Mouse (Mus musculus) hindbrain, embryonic 11.5 days (tissue): ENCODE measurements around the gene Ablim1. TPM values are rescaled to one million over a fixed set of nuclear protein-coding genes. Genes with fewer than 3 reads are reported as not detected.

Experiments used
- ATAC-seq: fragments of 200-750 bp; cut with Nextera tagmentation; 2 replicates; pipeline ENCODE4 v1.8.0; 2017; ENCODE audit warnings: mild to moderate bottlenecking, moderate TSS enrichment, moderate library complexity; ENCODE audit not compliant: low FRiP score
- DNase-seq: peaks from one replicate; pipeline ENCODE4 v3.0.0-alpha.2; 2015; ENCODE audit warnings: low spot score
- H3K27ac ChIP-seq: fragments of 300-500 bp; sonication (generic); 2 replicates; pipeline ENCODE4 v1.5.1; 2014; ENCODE audit warnings: mild to moderate bottlenecking, low read depth, low read length
- H3K27me3 ChIP-seq: fragments of 300-500 bp; sonication (generic); 2 replicates; pipeline ENCODE4 v1.6.1; 2014; ENCODE audit warnings: mild to moderate bottlenecking, low read length, moderate library complexity, mixed read lengths; ENCODE audit not compliant: control insufficient read depth, insufficient read depth
- H3K36me3 ChIP-seq: fragments of 300-500 bp; sonication (generic); 2 replicates; pipeline ENCODE4 v1.6.1; 2014; ENCODE audit warnings: mild to moderate bottlenecking, low read length, moderate library complexity, mixed read lengths; ENCODE audit not compliant: control insufficient read depth, insufficient read depth
- H3K4me1 ChIP-seq: fragments of 300-500 bp; sonication (generic); replicated peaks from 2 replicates; pipeline ENCODE4 v1.6.1; 2014; ENCODE audit warnings: low read length, mixed read lengths; ENCODE audit not compliant: control insufficient read depth, insufficient read depth
- H3K4me2 ChIP-seq: fragments of 300-500 bp; sonication (generic); replicated peaks from 2 replicates; pipeline ENCODE4 v1.6.1; 2014; ENCODE audit warnings: mild to moderate bottlenecking, low read depth, low read length
- H3K4me3 ChIP-seq: fragments of 300-500 bp; sonication (generic); 2 replicates; pipeline ENCODE4 v1.5.1; 2014; ENCODE audit warnings: low read depth, low read length
- H3K9ac ChIP-seq: fragments of 300-500 bp; sonication (generic); 2 replicates; pipeline ENCODE4 v1.6.1; 2014; ENCODE audit warnings: low read depth, low read length
- H3K9me3 ChIP-seq: fragments of 300-500 bp; sonication (generic); 2 replicates; pipeline ENCODE4 v1.6.1; 2016; ENCODE audit warnings: low read length; ENCODE audit not compliant: control insufficient read depth
- WGBS: fragments of 180-500 bp; shearing (Covaris S2); extraction: QIAGEN DNeasy Blood & Tissue Kit; methylation state at CpG from one replicate; pipeline ENCODE4 v1.1.7; 2014; 5-methylcytosine and 5-hydroxymethylcytosine counted together
- polyA plus RNA-seq: library from polyadenylated mRNA; unstranded; fragments of >200 nt; fragmentation: Nextera tagmentation; extraction: Ambion mirVana; gene quantifications from 2 replicates; pipeline ENCODE4 v1.2.1, GENCODE M21; 2014

The Ablim1 gene
- polyA plus RNA-seq, 1 experiment from 2014 or later, result 18.6 TPM

GRCm38 (mm10) chr19:57221684-57222235, 93.0 kb downstream of the Ablim1 start:
- Histone ChIP-seq H3K4me2 (no peak overlapping the region), H3K9me3 (no peaks in the 10 kb centered on the region), H3K27ac (no peak overlapping the region), H3K27me3 (no peaks in the 10 kb centered on the region), H3K4me3 (no peak overlapping the region), H3K4me1 (no peaks in the 10 kb centered on the region), H3K36me3 (no peaks in the 10 kb centered on the region), H3K9ac (no peak overlapping the region)
- DNase-seq, result no peak
- ATAC-seq, result no peak
- 54% methylated on average over 7 of the region's 7 CpGs for WGBS

GRCm38 (mm10) chr19:57219758-57220157, 95.0 kb downstream of the Ablim1 start:
- Histone ChIP-seq H3K4me3 (no peak overlapping the region), H3K9me3 (no peaks in the 10 kb centered on the region), H3K27ac (no peak overlapping the region), H3K4me1 (no peaks in the 10 kb centered on the region), H3K36me3 (no peaks in the 10 kb centered on the region), H3K27me3 (no peaks in the 10 kb centered on the region), H3K9ac (no peak overlapping the region), H3K4me2 (no peak overlapping the region)
- ATAC-seq (no peak), DNase-seq (no peak)
- 60% methylated on average over 11 of the region's 11 CpGs for WGBS

- H3K27ac ChIP-seq, result no peak overlapping the region
- H3K4me3 ChIP-seq, result no peak overlapping the region
- no peaks in the 10 kb centered on the region for H3K27me3 ChIP-seq
- no peak for ATAC-seq
- H3K36me3 ChIP-seq, result no peaks in the 10 kb centered on the region
- no peak overlapping the region for H3K4me2 ChIP-seq
- no peaks in the 10 kb centered on the region for H3K4me1 ChIP-seq
- 75% methylated on average over 4 of the region's 4 CpGs for WGBS
- no peak for DNase-seq
- no peak overlapping the region for H3K9ac ChIP-seq
- H3K9me3 ChIP-seq, result no peaks in the 10 kb centered on the region
Observed at GRCm38 (mm10) chr19:57217161-57217560, 97.6 kb downstream of the Ablim1 start.

DNA sequence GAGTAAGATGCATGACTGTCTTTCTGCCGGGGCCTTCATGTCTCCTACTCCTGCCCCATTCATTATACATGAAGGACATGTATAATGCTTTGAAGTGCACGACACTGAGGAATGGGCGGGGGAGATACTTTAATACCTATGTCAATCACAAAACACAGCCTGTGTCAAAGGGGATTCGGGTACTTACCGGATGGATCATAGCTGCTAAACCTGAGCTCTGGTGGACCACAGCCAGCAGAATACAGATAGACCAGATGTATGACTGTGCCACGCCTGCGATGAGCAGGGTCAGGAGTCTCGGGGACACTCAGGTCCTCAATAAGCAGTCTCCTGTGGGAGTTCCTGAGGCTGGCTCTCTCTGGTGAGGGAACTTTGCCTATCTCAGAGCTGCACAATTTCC, 99.2 kb downstream of the Ablim1 start:
- Histone ChIP-seq H3K27me3 (no peaks in the 10 kb centered on the region), H3K27ac (no peak overlapping the region), H3K36me3 (no peaks in the 10 kb centered on the region), H3K4me2 (no peak overlapping the region), H3K9ac (no peak overlapping the region), H3K4me1 (no peaks in the 10 kb centered on the region), H3K9me3 (no peaks in the 10 kb centered on the region), H3K4me3 (no peak overlapping the region)
- WGBS, result 72% methylated on average over 8 of the region's 8 CpGs
- no peak for ATAC-seq
- no peak for DNase-seq

DNA sequence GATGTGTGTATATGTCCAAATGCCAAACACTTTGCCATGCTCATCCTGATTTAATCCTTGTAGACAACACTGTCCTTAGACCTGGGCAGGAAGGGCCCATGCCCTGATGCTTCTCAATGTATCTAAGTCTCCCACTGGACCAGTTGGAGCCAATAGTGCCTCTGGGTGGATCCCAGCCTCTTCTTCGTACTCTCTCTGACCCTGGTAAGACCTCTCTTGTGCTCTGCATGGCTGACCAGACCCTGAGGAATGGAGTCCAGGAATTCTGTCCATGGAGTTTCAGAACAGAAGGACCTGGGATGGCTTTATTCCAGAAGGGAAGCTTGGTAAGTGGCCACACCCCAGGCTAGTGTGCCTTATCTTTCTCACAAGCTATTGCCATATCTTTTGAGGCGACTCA, 102.3 kb downstream of the Ablim1 start:
- Histone ChIP-seq H3K27me3 (no peaks in the 10 kb centered on the region), H3K4me3 (no peak overlapping the region), H3K4me2 (no peak overlapping the region), H3K9ac (no peak overlapping the region), H3K4me1 (no peaks in the 10 kb centered on the region), H3K27ac (no peak overlapping the region), H3K36me3 (no peaks in the 10 kb centered on the region), H3K9me3 (no peaks in the 10 kb centered on the region)
- ATAC-seq (no peak), DNase-seq (no peak)
- 83% methylated on average over 2 of the region's 2 CpGs for WGBS

DNA sequence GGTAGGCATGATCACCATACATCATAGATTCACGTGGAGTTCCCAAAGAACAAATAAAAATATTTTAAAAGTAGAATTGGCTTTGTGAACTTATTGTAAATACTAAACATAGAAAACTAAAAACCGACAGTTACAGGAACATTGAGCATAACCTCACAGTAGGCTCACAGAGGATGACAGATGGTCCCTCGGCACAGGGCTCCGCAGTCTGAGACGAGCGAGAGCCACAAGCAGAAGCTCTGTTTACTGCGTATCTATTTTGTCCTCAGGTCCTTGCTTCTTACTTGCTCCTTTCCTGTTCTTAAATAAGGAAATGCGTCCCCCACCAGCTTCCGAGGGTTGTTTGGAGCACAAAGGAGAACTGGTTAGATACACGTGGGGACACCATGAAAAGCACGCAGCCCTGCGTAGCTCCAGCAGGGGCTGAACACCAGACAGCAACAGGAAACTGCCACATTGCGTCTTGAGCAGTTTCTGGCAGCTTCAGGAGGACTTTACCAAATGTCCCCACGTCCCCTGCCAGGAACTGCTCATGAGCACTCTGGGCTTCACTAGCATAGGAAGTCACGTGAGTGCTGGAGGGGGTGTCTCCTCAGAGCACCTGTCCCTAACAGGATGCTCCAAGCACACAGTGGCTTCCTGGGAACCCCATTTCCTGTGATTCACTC, 103.1 kb downstream of the Ablim1 start:
- ATAC-seq, result no peak
- Histone ChIP-seq H3K4me1 (no peaks in the 10 kb centered on the region), H3K4me3 (no peak overlapping the region), H3K4me2 (no peak overlapping the region), H3K36me3 (no peaks in the 10 kb centered on the region), H3K9me3 (no peaks in the 10 kb centered on the region), H3K27me3 (no peaks in the 10 kb centered on the region), H3K27ac (no peak overlapping the region), H3K9ac (no peak overlapping the region)
- DNase-seq, result no peak
- 83% methylated on average over 15 of the region's 15 CpGs for WGBS

DNA sequence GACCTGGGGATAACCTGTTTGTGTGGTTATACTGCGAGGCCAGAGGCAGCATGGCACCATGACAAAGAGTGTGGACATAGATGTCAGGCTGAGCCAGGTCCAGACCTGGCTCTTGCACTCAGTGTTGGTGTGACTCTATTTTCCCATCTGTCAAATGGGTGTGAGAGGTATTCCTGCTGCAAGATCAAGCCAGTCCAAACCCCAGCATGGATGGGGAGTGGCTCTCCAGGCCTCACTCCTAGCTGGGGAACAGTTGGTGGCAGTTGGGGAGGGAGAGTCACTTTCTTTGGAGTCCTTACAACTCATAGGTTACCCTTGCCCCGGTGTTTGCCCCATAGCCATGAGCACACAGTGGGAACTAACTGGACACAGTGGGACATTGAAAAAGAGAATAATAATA, 103.8 kb downstream of the Ablim1 start:
- 90% methylated on average over 2 of the region's 2 CpGs for WGBS

GRCm38 (mm10) chr19:57204101-57204500, 110.6 kb downstream of the Ablim1 start:
- ATAC-seq (no peak), DNase-seq (no peak)
- H3K4me2 ChIP-seq, result no peak overlapping the region
- H3K27me3 ChIP-seq, result no peaks in the 10 kb centered on the region
- no peak overlapping the region for H3K27ac ChIP-seq
- no peaks in the 10 kb centered on the region for H3K4me1 ChIP-seq
- no peak overlapping the region for H3K9ac ChIP-seq
- no peaks in the 10 kb centered on the region for H3K36me3 ChIP-seq
- 69% methylated on average over 7 of the region's 7 CpGs for WGBS
- no peaks in the 10 kb centered on the region for H3K9me3 ChIP-seq
- no peak overlapping the region for H3K4me3 ChIP-seq

More for the DNA sequence above, 103.8 kb downstream of the Ablim1 start:
- Histone ChIP-seq H3K4me3 (no peak overlapping the region), H3K27me3 (no peaks in the 10 kb centered on the region), H3K36me3 (no peaks in the 10 kb centered on the region), H3K27ac (no peak overlapping the region), H3K9me3 (no peaks in the 10 kb centered on the region), H3K4me1 (no peaks in the 10 kb centered on the region), H3K4me2 (no peak overlapping the region), H3K9ac (no peak overlapping the region)
- ATAC-seq (no peak), DNase-seq (no peak)

DNA sequence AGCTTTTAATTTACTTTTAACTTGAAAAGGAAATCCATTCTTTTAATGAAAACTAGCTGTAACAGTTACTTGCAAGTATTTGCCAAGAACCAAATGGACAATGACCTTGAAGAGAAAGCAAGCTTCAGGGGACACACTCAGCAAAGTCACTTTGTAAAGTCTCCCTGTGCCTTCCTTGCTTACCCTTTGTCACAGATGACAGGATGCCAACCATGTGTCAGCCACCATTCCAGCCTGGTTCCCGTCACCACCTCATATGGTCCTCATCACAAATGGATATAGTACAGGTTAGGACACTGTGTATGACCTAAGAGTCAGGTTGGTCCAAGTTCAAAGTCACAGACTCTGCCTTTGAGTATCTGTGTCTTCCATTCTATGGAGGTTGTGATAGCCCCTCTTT, 112.2 kb downstream of the Ablim1 start:
- Histone ChIP-seq H3K36me3 (no peaks in the 10 kb centered on the region), H3K9ac (no peak overlapping the region), H3K4me1 (peaks cover 7% of the 10 kb centered on the region), H3K4me2 (no peak overlapping the region), H3K27ac (no peak overlapping the region), H3K9me3 (no peaks in the 10 kb centered on the region), H3K4me3 (no peak overlapping the region), H3K27me3 (no peaks in the 10 kb centered on the region)
- WGBS, result 94% methylated on average over 1 of the region's 1 CpGs
- ATAC-seq (no peak), DNase-seq (no peak)
